Mouse (Mus musculus) midbrain, embryonic 16.5 days (tissue): ENCODE results near the gene Zfp512b. TPM values are rescaled to one million over a fixed set of nuclear protein-coding genes. Genes with fewer than 3 reads are reported as not detected.

ENCODE experiments used
- ATAC-seq: fragments of 200-750 bp; cut with Nextera tagmentation; 2 replicates; pipeline ENCODE4 v1.8.0; 2017; ENCODE audit warnings: moderate TSS enrichment
- H3K27ac ChIP-seq: fragments of 300-500 bp; sonication (generic); 2 replicates; pipeline ENCODE4 v1.5.1; 2014; ENCODE audit warnings: mild to moderate bottlenecking, low read length, mixed read lengths
- H3K27me3 ChIP-seq: fragments of 300-500 bp; sonication (generic); 2 replicates; pipeline ENCODE4 v1.6.1; 2014; ENCODE audit warnings: low read depth, low read length, mixed read lengths; ENCODE audit not compliant: control insufficient read depth, insufficient read depth
- H3K36me3 ChIP-seq: fragments of 300-500 bp; sonication (generic); 2 replicates; pipeline ENCODE4 v1.6.1; 2014; ENCODE audit warnings: mild to moderate bottlenecking, low read length, moderate library complexity, mixed read lengths; ENCODE audit not compliant: control insufficient read depth, insufficient read depth
- H3K4me1 ChIP-seq: fragments of 300-500 bp; sonication (generic); 2 replicates; pipeline ENCODE4 v1.6.1; 2014; ENCODE audit warnings: mild to moderate bottlenecking, low read length, mixed read lengths; ENCODE audit not compliant: control insufficient read depth, insufficient read depth
- H3K4me2 ChIP-seq: fragments of 300-500 bp; sonication (generic); 2 replicates; pipeline ENCODE4 v1.6.1; 2014; ENCODE audit warnings: mild to moderate bottlenecking, low read length, mixed read lengths
- H3K4me3 ChIP-seq: fragments of 300-500 bp; sonication (generic); 2 replicates; pipeline ENCODE4 v1.5.1; 2014; ENCODE audit warnings: low read depth, mild to moderate bottlenecking, low read length, moderate library complexity, mixed read lengths
- H3K9ac ChIP-seq: fragments of 300-500 bp; sonication (generic); 2 replicates; pipeline ENCODE4 v1.6.1; 2014; ENCODE audit warnings: low read depth, low read length, mixed read lengths
- H3K9me3 ChIP-seq: fragments of 300-500 bp; sonication (generic); replicated peaks from 2 replicates; pipeline ENCODE4 v1.6.1; 2014; ENCODE audit warnings: mild to moderate bottlenecking, low read length, mixed read lengths; ENCODE audit not compliant: control insufficient read depth, poor library complexity, severe bottlenecking
- WGBS: fragments of 180-500 bp; shearing (Covaris S2); extraction: QIAGEN DNeasy Blood & Tissue Kit; methylation state at CpG from one replicate; pipeline ENCODE4 v1.1.7; 2014; 5-methylcytosine and 5-hydroxymethylcytosine counted together
- polyA plus RNA-seq: library from polyadenylated mRNA; unstranded; fragments of >200 nt; fragmentation: Nextera tagmentation; extraction: Ambion mirVana; gene quantifications from 2 replicates; pipeline ENCODE4 v1.2.1, GENCODE M21; 2015

Zfp512b gene
- polyA plus RNA-seq, 1 experiment from 2014 or later = 70.0 TPM

DNA sequence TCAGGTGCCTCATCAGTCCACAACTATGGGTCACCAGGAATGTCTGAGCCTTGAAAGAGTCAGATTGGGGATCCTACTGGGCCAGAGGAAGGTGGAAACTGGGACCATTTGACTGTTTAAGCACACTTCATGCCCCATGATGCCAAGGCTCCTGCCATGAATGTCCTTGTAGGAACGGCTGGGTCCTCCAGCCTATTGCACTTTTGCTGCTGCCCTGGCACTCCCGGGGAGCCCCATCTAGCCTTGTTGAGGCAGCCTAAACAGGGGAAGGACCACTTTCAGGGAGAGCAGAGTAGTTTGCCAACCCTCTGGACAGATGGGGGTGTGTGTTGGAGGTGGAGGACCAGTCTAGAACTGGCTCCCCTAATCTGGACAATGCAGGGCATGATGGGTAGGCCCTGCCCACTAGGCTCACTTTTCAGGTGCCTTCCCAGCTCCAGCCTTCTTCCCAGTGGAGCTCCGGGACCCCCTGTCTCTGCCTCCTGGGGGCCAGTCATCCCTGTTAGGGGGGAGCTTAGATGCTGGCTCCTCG is 8.1 kb downstream of the Zfp512b start, which contains the start of gene Uckl1:
Gene Uckl1, minus strand, starts transcription at position 482 of the 532 bp plus-strand sequence.
- no peak for ATAC-seq
- Histone ChIP-seq H3K9me3 (no peaks in the 10 kb centered on the region), H3K4me1 (peaks cover 14% of the 10 kb centered on the region), H3K27ac (no peak within 1 kb of the TSS), H3K27me3 (no peaks in the 10 kb centered on the region), H3K9ac (no peak within 1 kb of the TSS), H3K36me3 (peaks cover 48% of the 10 kb centered on the region), H3K4me3 (no peak within 1 kb of the TSS), H3K4me2 (no peak within 1 kb of the TSS)
- WGBS = 90% methylated on average over 4 of the region's 4 CpGs

DNA sequence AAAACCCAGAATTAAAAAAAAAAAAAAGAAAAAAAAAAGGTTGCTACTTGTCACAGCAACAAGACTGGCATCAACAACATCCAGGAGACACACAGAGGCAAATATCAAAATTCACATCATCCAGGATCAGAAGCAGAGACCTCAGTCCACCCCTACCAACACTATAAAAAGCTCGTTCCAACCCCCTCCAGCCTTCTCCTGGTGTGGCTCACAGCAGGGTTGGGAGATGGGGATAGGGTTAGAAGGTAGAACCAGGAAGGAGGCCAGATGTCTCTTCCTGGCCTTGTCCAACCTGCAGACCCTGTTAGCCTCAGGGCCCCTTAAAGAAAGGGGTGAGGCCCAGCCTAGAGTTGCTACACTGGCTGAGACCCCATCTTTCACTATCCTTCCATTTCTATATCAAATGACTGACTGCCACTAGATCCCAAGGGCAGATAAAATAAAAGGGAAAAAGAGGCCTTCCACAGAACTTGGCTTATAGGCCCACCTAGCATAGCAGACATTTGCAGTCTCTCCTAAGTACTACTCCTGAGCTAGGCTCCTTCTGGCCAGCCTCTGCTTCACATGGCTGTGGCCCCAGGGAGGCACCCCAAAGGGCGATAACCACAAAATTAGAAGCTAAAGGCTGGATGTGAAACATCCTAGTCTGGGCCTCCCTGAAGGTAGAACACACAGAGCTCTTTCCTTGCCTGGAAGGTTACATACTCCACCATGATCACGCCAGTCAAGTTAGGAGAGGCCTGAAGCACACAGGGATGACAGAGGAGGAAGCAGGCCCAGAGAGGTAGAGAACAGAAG is 8.9 kb downstream of the Zfp512b start:
- Histone ChIP-seq H3K9ac (no peak overlapping the region), H3K9me3 (no peaks in the 10 kb centered on the region), H3K36me3 (peaks cover 42% of the 10 kb centered on the region), H3K27me3 (no peaks in the 10 kb centered on the region), H3K27ac (no peak overlapping the region), H3K4me1 (peaks cover 14% of the 10 kb centered on the region), H3K4me2 (no peak overlapping the region), H3K4me3 (no peak overlapping the region)
- ATAC-seq = no peak
- 92% methylated on average over 3 of the region's 3 CpGs for WGBS

DNA sequence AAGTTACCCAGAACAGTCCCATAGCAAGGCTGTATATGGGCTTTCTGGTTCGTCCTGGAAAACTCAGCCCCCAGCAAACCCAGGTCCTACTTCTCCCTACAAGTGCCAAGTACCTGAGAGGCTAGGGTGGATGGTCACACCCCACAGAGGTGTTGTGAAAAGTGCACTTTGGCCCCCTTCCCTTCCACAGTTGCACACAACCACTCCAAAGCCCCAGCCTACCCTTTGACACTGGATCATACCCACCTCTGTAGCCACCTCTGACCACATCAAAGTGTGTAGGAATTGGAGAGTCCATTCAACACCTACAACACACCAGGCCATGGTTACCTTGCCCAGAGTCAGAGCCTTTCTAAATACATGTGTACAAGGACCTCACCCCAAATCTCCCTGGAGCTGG is 9.7 kb downstream of the Zfp512b start:
- H3K4me3 ChIP-seq = no peak overlapping the region
- no peak overlapping the region for H3K27ac ChIP-seq
- H3K9me3 ChIP-seq = no peaks in the 10 kb centered on the region
- peaks cover 35% of the 10 kb centered on the region for H3K36me3 ChIP-seq
- ATAC-seq = no peak
- H3K27me3 ChIP-seq = no peaks in the 10 kb centered on the region
- H3K4me1 ChIP-seq = peaks cover 14% of the 10 kb centered on the region
- no peak overlapping the region for H3K9ac ChIP-seq
- no peak overlapping the region for H3K4me2 ChIP-seq
- WGBS = 100% methylated on average over 1 of the region's 1 CpGs

DNA sequence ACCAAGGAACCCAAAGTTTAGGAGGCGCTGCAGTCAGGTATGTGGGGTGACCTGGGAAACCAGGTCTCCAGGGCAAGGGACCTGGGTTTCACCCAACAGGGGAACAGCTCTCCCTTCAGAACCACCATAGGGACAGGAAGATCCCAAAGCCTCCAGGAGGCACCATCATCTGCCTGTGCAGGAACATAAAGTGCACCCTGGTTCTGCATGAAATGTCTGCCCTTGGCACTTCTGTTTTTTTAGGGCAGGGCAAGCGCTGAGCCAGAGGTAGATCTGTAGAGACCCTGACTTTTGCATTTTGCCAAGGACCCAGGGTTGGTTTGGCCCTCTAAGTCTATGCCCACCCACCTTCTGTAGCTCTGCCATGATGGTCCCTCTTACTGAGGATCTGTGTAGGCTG is 10.2 kb downstream of the Zfp512b start:
- Histone ChIP-seq H3K27ac (peak overlapping the region; percentile 85), H3K4me1 (peaks cover 14% of the 10 kb centered on the region), H3K4me3 (no peak overlapping the region), H3K9me3 (no peaks in the 10 kb centered on the region), H3K4me2 (peak overlapping the region; percentile 83), H3K36me3 (peaks cover 30% of the 10 kb centered on the region), H3K27me3 (no peaks in the 10 kb centered on the region), H3K9ac (no peak overlapping the region; the same call in 1 of the 2 replicates)
- no peak for ATAC-seq
- 76% methylated on average over 2 of the region's 2 CpGs for WGBS

DNA sequence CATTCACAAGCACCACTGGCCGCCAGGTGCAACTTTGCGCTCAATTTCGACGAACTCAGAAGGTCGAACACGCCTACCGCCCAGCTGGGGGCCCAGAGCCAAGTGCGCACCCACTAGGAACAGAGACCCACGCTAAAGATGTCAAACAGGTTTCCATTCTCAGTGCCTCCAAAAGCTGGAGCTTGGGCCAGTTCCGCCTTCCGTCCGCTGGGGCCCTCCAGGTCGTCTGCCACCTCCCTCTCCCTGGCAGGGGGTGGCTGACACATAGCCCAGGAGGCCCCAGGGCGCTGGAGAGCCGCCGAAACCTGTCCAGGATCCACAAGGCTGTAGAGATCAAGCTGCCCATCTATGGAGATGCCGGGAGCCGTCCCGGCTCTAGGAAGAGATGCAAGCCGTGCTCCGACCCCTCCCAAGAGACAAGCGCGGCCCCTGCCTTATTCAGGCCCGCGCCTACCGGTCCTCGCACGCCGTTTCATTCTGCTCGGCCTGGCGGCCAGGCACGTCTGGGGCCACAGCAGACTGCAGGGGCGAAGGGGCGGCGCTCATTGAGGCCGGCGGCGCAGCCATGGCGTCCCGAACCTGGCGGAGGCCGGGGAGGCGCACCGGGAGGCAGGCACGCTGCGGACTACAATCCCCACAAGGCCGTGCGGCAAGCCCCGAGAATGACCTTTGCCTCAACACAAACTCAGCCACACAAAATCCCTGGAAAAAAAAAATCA is 11.0 kb downstream of the Zfp512b start:
- Histone ChIP-seq H3K36me3 (peaks cover 24% of the 10 kb centered on the region), H3K4me3 (peak overlapping the region; percentile 45), H3K9ac (peak overlapping the region; percentile 92), H3K4me2 (peak overlapping the region; percentile 83), H3K27ac (peak overlapping the region; percentile 85), H3K9me3 (no peaks in the 10 kb centered on the region), H3K4me1 (peaks cover 14% of the 10 kb centered on the region), H3K27me3 (no peaks in the 10 kb centered on the region)
- peak; percentile 82 for ATAC-seq
- WGBS = under 1% methylated on average over 49 of the region's 49 CpGs

DNA sequence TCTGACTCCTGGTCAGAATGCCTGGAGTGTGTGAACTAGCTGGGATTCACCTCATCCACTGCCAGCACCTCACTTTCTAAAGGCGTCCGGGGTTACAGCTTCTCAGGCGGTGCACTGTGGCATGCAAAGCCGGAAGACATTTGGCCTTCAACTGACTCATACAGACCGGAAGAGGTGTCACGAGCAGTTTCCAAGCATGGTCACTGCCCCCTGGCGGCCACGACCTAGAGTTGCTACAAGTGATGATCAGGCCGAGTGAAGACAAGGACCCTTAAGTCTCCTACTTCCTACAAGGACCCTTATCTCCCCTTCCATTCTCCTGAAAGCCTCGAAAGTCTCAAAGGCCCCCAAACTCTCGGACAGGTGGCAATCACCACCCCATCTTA is 11.6 kb downstream of the Zfp512b start:
- Histone ChIP-seq H3K4me2 (peak overlapping the region; percentile 83), H3K9me3 (no peaks in the 10 kb centered on the region), H3K9ac (peak overlapping the region; percentile 92), H3K36me3 (peaks cover 18% of the 10 kb centered on the region), H3K27me3 (no peaks in the 10 kb centered on the region), H3K27ac (peak overlapping the region; percentile 85), H3K4me1 (peaks cover 14% of the 10 kb centered on the region), H3K4me3 (peak overlapping the region; percentile 45)
- ATAC-seq = peak; percentile 79
- WGBS = 0% methylated on average over 11 of the region's 11 CpGs

DNA sequence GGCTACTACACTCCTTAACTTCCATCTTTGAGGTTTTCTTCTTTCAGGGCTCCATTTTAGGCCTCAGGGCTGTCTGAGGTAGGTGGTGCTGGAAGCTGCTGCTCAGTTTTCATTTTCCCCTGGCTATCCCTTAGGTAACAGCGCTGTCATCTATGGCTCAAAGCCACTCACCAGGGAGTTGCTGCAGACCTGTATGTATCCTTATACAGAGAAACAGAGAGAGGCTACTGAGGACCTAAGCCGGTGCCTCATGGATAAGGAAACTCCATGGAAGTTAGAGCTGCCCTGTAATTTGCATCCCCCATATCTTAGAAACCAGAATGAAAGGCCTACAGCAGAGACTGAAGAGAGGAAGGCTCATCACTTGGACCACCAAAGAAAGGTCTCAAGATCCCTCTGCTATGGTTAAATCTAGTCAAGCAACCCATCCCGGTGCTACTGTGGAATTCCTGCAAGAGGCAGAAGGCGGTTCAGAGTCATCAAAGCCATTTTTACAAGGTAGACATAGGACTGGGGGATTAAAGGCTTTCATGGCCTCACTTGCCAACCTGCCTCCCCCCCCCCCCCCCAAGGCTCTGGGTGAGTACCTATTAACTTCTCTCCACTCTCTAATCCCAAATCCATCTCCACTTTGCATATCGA is 12.4 kb downstream of the Zfp512b start:
- no peak for ATAC-seq

DNA sequence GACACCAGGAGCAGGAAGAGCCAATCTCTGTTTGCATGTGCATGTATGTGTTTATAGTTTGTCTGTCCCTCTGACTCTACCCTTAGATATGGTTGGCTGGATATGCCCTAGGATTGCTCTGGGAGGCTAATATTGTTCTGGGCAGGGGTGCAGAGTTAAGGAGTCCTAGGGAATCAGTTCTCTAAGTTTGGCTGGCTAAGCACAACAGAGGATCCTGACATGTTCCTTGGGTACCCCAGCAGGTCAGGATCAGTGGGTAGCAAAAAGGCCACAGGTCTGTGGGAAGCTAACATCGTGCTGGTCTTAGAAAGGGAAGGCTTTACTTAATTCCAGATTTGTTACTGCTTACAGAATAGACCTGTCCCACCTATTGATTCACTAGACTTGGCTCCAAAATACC is 12.9 kb downstream of the Zfp512b start:
- 95% methylated on average over 1 of the region's 1 CpGs for WGBS
- H3K4me1 ChIP-seq = peaks cover 14% of the 10 kb centered on the region

More for the DNA sequence above, 12.4 kb downstream of the Zfp512b start:
- H3K4me2 ChIP-seq = peak overlapping the region; percentile 83
- WGBS = 90% methylated on average over 5 of the region's 5 CpGs
- H3K9ac ChIP-seq = peak overlapping the region; percentile 92
- H3K4me3 ChIP-seq = peak overlapping the region; percentile 45
- no peaks in the 10 kb centered on the region for H3K9me3 ChIP-seq
- H3K27me3 ChIP-seq = no peaks in the 10 kb centered on the region
- peak overlapping the region; percentile 85; the same call in 1 of the 2 replicates for H3K27ac ChIP-seq
- H3K36me3 ChIP-seq = peaks cover 12% of the 10 kb centered on the region
- peaks cover 14% of the 10 kb centered on the region for H3K4me1 ChIP-seq

More for the DNA sequence above, 12.9 kb downstream of the Zfp512b start:
- H3K9me3 ChIP-seq = no peaks in the 10 kb centered on the region
- H3K27ac ChIP-seq = no peak overlapping the region
- no peaks in the 10 kb centered on the region for H3K27me3 ChIP-seq
- ATAC-seq = no peak
- H3K36me3 ChIP-seq = peaks cover 11% of the 10 kb centered on the region
- H3K9ac ChIP-seq = no peak overlapping the region
- no peak overlapping the region for H3K4me3 ChIP-seq
- no peak overlapping the region for H3K4me2 ChIP-seq
